Mouse (Mus musculus) liver, embryonic 14.5 days (tissue): ENCODE measurements around the gene Pnmt.

Experiments used
- CTCF ChIP-seq: IDR thresholded peaks from 2 replicates; pipeline ENCODE4 v1.5.1; 2016; ENCODE audit warnings: antibody characterized with exemption, low read depth, control low read depth
- EP300 ChIP-seq: IDR thresholded peaks from 2 replicates; pipeline ENCODE4 v1.6.1; 2016; ENCODE audit warnings: antibody characterized with exemption, low read depth

- TF ChIP-seq EP300 (no peak), CTCF (no peak)
Measured at GRCm38 (mm10) chr11:98358161-98359083, 27.8 kb upstream of the Pnmt start, which contains the start of gene Stard3.
